Mouse (Mus musculus): ENCODE data around the gene Fam53b. TPM values are rescaled to one million over a fixed set of nuclear protein-coding genes. Genes with fewer than 3 reads are reported as not detected.

Gene Fam53b
- polyA plus RNA-seq, 1 experiment from 2014 or later, result 36.3 TPM

DNA sequence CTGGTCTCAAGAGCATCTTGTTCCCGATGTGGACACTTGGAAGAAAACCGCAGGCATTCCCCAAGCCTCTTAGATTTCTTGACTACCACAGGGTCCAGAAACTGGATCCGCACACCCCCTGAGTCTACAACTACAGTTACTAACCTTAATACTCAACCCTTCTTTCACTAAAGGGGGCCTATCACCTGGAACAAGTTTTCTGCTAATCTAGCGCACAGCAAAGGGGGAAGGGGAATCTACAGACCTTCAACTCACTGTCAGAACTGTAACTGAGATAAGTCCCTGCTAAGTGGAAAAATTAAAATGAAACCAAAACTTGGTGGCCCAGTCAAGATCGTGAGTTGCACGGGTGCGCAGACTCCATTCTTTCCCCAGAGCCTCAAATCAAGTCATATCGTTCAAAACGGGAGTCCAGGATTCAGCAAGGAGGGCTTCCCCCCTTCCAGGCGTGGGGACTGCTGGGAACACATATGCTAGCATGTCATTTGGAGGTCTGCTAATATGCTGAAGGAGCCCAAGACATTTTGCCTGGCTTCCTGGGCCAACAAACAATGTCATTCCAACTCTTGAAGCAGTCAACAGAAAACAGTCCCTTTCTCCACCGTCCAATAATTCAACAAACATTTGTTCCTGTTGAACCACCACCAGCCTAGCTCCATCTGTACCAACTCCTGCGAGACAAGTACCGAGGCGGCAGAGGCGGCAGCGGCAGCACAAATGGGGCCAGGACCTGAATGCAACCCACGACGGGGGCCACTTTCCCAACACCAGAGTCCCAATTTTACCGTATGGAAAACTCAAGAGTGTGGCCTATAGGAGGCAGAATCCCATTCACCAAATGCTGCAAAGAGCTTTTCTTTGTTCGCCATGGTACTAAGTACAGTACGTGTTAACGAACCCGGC, 1.7 kb downstream of the Fam53b start:
- in situ Hi-C loops (cut with MboI; ENCODE audit: low pct_unique_long_range_greater_than_20kb), result loop anchor here (10.0 kb wide), 1 partner anchor 237 kb away; the partner anchor contains the start of gene Oat
- TF ChIP-seq CTCF (IDR thresholded peaks at IDR 0.05), result no peak
- no peak for DNase-seq (ENCODE audit: low read depth, low spot score)
- CTCF ChIA-PET, result interaction anchor here (0.7 to 5.3 kb wide), 10 partner anchors 10 to 192 kb away, joined by 3 to 68 read pairs (median 4); no protein-coding TSS in a partner anchor
- POLR2A ChIA-PET, result interaction anchor here (1.2 to 1.8 kb wide), 2 partner anchors 155 to 156 kb away, joined by 4 to 8 read pairs; no protein-coding TSS in a partner anchor
- ATAC-seq, result no peak
- no peaks in the 10 kb centered on the region for H3K27me3 ChIP-seq

DNA sequence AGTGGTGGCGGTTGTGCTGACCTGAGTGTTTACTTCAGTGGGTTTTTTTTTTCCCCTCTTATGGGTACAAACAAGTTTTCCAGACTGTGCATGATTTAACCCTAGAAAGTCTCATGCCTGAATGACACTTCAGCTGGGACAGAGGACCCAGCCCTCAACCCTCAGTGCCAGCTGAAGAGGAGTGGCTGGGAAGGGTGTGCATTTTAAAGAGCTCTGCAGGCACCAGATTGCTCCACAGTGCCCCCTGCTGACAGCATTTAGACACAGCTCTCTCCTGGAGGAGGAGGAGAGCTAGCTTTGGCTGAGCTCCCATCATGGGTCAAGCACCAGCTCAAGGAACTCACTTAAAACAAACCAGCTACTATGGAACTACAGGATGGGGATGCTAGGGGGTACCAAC, 2.8 kb downstream of the Fam53b start:
- TF ChIP-seq CTCF (IDR thresholded peaks at IDR 0.05), result no peak
- CTCF ChIA-PET, result interaction anchor here (0.7 to 5.3 kb wide), 18 partner anchors 9 to 193 kb away, joined by 3 to 68 read pairs (median 3); no protein-coding TSS in a partner anchor
- ATAC-seq (peak; percentile 40), DNase-seq (ENCODE audit: low read depth, low spot score) (no peak)
- H3K27me3 ChIP-seq, result no peaks in the 10 kb centered on the region
- in situ Hi-C loops (cut with MboI; ENCODE audit: low pct_unique_long_range_greater_than_20kb), result loop anchor here (10.0 kb wide), 1 partner anchor 236 kb away; the partner anchor contains the start of gene Oat
- POLR2A ChIA-PET, result interaction anchor here (1.6 to 1.8 kb wide), 2 partner anchors 29 to 155 kb away, joined by 3 to 8 read pairs; no protein-coding TSS in a partner anchor

DNA sequence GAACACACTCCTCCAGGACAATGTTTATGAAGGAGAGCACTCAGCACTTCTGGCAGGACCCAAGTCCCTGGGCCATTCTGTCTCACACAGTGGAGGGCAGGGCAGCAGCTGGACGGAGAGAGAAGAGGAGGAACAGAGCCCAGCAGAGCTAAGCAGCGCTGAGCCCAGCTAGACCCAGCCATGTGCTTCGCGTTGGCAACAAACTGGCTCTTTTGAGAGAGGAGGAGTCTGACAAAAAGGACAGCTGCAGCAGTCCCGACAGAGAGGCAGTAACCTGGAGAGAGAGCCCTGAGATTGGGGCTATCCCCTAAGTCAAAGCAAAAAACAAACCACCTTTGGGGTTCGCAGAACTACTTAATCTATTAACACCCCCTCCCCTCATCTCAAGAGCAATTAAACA, 3.3 kb downstream of the Fam53b start:
- in situ Hi-C loops (cut with MboI; ENCODE audit: low pct_unique_long_range_greater_than_20kb), result loop anchor here (10.0 kb wide), 1 partner anchor 236 kb away; the partner anchor contains the start of gene Oat
- no peaks in the 10 kb centered on the region for H3K27me3 ChIP-seq
- DNase-seq (ENCODE audit: low read depth, low spot score) (no peak), ATAC-seq (no peak)
- CTCF ChIA-PET, result interaction anchor here (1.0 to 5.3 kb wide), 11 partner anchors 9 to 159 kb away, joined by 3 to 68 read pairs (median 4); no protein-coding TSS in a partner anchor
- no peak for TF ChIP-seq CTCF (IDR thresholded peaks at IDR 0.05)
- POLR2A ChIA-PET, result interaction anchor here (0.7 to 1.8 kb wide), 4 partner anchors 15 to 154 kb away, joined by 3 to 8 read pairs (median 4); no protein-coding TSS in a partner anchor

DNA sequence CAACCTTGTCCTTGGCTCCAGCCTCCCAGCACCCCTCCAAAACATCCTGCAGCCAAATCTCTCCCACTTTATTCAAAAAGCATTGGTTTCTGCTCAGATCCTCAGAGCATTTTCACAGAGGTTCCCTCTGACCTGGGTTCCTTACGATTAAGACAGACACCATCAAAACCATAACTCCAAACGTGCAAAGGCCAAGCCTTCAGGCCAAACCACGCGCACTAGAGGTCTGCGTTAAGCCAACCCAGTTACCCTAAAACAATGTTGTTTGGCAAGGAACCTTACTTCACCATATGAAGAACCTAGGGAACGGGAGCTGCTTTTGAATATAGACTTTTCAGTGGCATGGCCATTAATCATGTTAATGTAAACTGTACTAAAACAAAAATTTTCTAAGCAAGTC, 4.0 kb downstream of the Fam53b start:
- H3K27me3 ChIP-seq, result no peaks in the 10 kb centered on the region
- ChIA-PET POLR2A (interaction anchor here (0.6 to 1.8 kb wide), 6 partner anchors 14 to 153 kb away, joined by 3 to 8 read pairs (median 4); no protein-coding TSS in a partner anchor), CTCF (interaction anchor here (1.6 to 5.3 kb wide), 3 partner anchors 44 to 152 kb away, joined by 3 to 68 read pairs (median 7); no protein-coding TSS in a partner anchor)
- no peak for TF ChIP-seq CTCF (IDR thresholded peaks at IDR 0.05)
- DNase-seq (ENCODE audit: low read depth, low spot score), result no peak
- no peak for ATAC-seq
- in situ Hi-C loops (cut with MboI; ENCODE audit: low pct_unique_long_range_greater_than_20kb), result loop anchor here (5.0 to 10.0 kb wide), 2 partner anchors 152 to 235 kb away; partner anchors contain the start of gene Oat

DNA sequence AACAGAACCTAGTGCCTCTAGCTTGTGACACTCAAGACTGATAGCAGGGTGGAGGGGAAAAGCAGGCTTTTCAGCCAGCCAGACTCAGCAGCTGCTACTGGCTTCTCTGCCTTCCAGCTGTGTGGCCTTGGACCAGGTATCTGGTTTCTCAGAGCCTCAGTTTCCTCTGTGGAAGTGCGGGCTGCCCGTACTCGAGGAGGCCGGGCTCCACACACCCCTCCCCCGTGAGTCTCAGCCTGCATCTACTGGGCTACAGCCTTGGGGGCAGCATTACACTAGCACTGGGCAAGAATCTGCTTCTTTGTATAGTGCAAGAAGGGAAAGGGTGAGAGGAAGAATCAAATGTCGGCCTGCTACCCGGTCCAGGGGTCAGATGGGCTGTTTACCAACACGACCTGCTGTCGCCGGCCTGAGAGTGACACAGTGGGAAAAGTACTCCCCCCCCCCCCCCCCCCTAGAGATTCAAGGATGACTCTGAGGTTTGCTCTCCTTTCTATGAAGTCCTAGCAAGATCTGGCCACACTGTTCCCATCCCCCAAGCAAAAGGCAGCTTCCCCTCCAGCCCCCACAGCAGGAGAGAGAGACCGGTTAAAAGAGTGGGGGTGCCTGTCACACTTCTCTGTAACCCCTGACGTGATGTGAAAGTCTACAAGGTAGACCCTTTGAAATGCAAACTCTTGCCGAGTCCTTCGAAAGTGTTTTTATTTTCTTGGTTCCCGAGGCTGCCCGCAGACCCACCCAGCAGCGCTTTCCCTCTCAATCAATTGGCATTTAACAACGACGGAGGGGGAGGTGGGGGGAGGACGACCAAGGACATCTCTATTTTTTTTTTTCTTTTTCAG, 4.6 kb downstream of the Fam53b start:
- ChIA-PET CTCF (interaction anchor here (5.3 kb wide), 1 partner anchor 152 kb away, joined by 68 read pairs; no protein-coding TSS in a partner anchor), POLR2A (interaction anchor here (0.6 to 1.6 kb wide), 4 partner anchors 13 to 151 kb away, joined by 3 to 4 read pairs (median 3); no protein-coding TSS in a partner anchor)
- no peak for TF ChIP-seq CTCF (IDR thresholded peaks at IDR 0.05)
- H3K27me3 ChIP-seq, result no peaks in the 10 kb centered on the region
- DNase-seq (ENCODE audit: low read depth, low spot score), result no peak
- in situ Hi-C loops (cut with MboI; ENCODE audit: low pct_unique_long_range_greater_than_20kb), result loop anchor here (5.0 kb wide), 1 partner anchor 152 kb away; no protein-coding TSS in a partner anchor
- ATAC-seq, result no peak

DNA sequence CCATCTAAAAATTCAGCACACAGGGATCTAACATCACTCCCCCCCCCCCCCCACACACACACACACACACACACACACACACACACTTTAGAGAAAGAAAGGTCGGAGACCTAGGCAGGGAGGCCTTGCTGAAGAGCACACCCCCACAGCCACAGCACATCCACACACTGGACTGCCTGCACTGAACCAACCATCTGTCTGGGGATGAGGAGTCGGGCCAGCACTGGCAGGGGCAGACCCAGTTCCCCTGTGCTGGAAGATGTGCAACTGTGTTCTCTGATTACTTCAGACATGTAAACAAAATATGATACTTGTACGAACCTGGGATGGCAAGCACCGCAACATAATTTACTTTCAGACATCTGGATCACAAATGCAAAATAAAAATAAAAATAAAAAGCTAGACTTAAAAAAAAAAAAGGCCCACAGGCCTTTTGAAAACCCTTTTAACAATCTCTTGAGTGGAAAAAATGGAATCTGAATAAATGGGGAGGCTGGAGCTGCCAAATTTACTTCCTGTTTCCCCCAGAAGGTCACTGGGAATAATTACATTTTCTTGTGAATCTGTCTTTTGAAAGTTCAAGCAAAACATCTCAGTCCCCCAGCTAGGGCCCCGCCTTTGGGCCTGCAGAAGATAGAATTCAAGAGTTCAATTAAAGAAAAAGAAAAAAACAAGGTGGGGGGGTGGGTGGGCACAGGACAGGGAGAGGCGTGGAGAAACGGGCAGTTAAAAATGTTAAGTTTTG, 5.5 kb downstream of the Fam53b start:
- POLR2A ChIA-PET, result interaction anchor here (0.7 kb wide), 1 partner anchor 56 kb away, joined by 3 read pairs; no protein-coding TSS in a partner anchor
- in situ Hi-C loops (cut with MboI; ENCODE audit: low pct_unique_long_range_greater_than_20kb), result loop anchor here (5.0 kb wide), 1 partner anchor 151 kb away; no protein-coding TSS in a partner anchor
- DNase-seq (ENCODE audit: low read depth, low spot score), result no peak

DNA sequence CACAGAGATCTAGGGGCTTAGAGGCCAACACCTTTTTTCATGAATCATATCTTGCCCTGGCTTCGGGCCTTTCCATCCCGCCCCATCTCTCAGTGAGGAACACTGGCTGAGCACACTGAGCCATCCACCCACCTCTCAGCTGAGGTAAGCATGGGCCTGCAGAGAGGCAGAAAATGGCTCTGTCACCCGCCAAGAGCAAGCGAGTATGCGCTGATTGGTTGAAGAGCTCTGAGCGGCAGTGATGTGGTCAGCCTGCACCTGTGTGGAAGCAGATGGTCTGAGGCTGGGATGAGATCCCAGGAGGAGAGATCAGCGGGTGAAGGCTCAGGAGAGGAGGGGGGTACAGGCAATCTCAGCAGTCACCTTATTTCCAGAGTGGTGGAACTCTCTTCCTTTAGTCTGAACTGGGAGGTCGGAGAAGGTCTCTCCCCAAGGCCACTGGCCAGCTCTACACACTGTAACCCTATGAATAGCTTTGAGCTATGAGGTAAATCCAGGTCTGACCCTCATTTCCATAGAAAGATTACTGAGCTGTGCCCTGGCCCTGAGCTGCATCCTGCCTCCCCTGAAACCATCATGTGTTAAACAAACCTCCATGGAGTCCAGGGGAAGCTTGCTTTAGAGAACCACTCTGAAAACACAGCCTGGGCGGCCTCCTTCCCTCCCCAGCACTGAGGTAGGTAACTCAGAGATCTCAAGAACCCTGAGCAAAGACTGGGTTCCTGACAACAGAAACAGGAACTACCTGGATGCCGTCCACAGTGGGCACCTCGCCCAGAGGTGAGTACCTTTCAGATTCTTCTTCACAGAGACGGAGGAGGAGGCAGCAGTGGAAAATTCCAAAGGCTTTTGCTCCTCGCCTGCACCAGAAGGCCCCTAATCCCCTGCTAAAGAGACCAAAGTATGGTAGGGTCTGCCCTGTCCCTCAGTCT, 6.5 kb downstream of the Fam53b start:
- no peak for DNase-seq (ENCODE audit: low read depth, low spot score)
- ChIA-PET CTCF (no interaction called here), POLR2A (no interaction called here)
- no peak for ATAC-seq
- no peak for TF ChIP-seq CTCF (IDR thresholded peaks at IDR 0.05)
- in situ Hi-C loops (cut with MboI; ENCODE audit: low pct_unique_long_range_greater_than_20kb), result loop anchor here (5.0 kb wide), 1 partner anchor 150 kb away; no protein-coding TSS in a partner anchor
- H3K27me3 ChIP-seq, result no peaks in the 10 kb centered on the region

More for the DNA sequence above, 5.5 kb downstream of the Fam53b start:
- CTCF ChIA-PET, result interaction anchor here (5.3 kb wide), 1 partner anchor 151 kb away, joined by 68 read pairs; no protein-coding TSS in a partner anchor
- ATAC-seq, result no peak
- no peaks in the 10 kb centered on the region for H3K27me3 ChIP-seq
- no peak for TF ChIP-seq CTCF (IDR thresholded peaks at IDR 0.05)

DNA sequence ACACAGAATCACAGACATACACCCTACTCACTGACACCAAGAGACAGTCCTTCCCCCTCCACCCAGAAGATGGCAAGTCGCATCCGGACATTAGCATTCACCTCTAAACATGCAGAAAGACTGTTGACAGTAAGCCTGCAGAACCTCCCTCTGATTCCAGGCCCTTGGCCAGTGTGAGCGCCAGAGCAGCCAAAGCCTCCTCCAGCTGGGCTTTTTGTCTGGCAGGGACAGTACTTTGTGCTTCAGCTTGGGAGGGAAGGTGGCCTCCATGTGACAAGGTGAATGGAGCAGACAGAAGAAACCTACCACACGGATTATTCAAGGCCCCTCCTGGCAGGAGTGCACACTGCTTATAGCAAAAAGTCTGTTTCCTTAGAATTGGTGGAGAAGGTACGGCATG, 7.4 kb downstream of the Fam53b start:
- TF ChIP-seq CTCF (IDR thresholded peaks at IDR 0.05), result no peak
- no peaks in the 10 kb centered on the region for H3K27me3 ChIP-seq
- DNase-seq (ENCODE audit: low read depth, low spot score) (no peak), ATAC-seq (no peak)
- ChIA-PET CTCF (interaction anchor here (1.7 kb wide), 1 partner anchor 149 kb away, joined by 6 read pairs; no protein-coding TSS in a partner anchor), POLR2A (no interaction called here)
- in situ Hi-C loops (cut with MboI; ENCODE audit: low pct_unique_long_range_greater_than_20kb), result loop anchor here (5.0 kb wide), 1 partner anchor 149 kb away; no protein-coding TSS in a partner anchor

Data from Patski (cell line).